Mouse (Mus musculus) cerebellum, adult 2 months (tissue): Measurements from ENCODE around the gene Grid2.
"Not testable (repeated sequence)": the region's sequence is repeated elsewhere in the genome, so short reads cannot be mapped to it uniquely, and the experiment has no call there.

Source experiments
- CTCF ChIP-seq: fragments of 200-500 bp; IDR thresholded peaks from 2 replicates; pipeline ENCODE4 v1.5.1; 2011; ENCODE audit warnings: low read depth, mild to moderate bottlenecking, control low read depth, low read length, moderate library complexity, borderline replicate concordance; ENCODE audit not compliant: insufficient read depth
- POLR2A ChIP-seq: fragments of 200-500 bp; IDR thresholded peaks from 2 replicates; pipeline ENCODE4 v1.6.1; 2011; ENCODE audit warnings: low read length, control low read depth, borderline replicate concordance; ENCODE audit not compliant: insufficient read depth

DNA sequence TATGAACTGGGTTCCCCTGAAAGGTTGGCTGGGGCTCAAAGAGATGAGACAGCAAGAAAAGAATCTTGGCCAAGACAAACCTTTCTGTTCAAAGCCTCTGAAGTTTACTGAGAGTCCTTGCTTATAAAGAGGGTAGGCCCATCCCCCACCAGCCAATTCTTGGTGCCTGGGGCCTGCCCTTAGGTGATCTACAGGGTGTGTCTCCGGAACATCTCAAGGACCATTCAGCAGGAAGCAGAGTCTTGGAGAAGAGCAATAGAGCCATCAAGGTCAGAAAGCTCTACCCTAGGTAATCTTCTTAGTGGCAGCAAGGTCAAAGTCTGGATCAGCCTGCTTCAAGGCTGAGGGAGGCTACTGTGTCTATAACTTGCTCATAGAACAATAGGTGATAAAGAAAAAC lies 313.1 kb downstream of the Grid2 start:
- not testable (repeated sequence) for TF ChIP-seq CTCF, POLR2A
